Mouse (Mus musculus) kidney, postnatal 25 days (tissue): ENCODE measurements around the gene Rhot2.
A peak's percentile ranks its signal among the peaks of the same experiment; 100 is the strongest.

Source experiments
- DNase-seq, 2 experiments: peaks; one replicate each; pipeline ENCODE4 v3.0.0; 2021; ENCODE audit warnings: mixed read lengths in 2 of 2

The Rhot2 gene

DNA sequence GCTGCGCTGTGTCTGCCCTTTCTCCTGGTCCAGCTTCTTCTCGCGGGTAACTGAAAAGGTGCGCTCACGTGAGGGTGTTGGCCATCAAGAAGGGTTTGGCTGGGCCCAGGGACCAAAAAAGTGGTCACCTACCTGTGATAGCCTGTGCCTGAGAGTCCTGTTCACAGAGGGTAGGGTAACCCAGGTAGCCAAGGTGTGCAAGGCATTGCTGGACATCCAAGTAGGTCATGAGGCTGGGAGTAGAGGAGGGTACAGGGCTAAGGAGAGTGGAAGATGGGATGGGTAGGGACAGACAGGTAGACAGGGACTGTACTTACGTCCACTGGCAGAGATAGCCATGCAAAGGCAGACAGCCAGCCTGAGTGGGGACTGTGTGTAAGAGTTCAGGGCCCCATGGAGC lies 4.1 kb downstream of the Rhot2 start:
- no peak for DNase-seq

- DNase-seq = peak; percentile 71 to 85
Measured at GRCm38 (mm10) chr17:25839455-25840235, 5.0 kb downstream of the Rhot2 start.

GRCm38 (mm10) chr17:25838904-25839303 lies 5.7 kb downstream of the Rhot2 start:
- peak in 1 of 2 experiments; percentile 38 for DNase-seq

DNA sequence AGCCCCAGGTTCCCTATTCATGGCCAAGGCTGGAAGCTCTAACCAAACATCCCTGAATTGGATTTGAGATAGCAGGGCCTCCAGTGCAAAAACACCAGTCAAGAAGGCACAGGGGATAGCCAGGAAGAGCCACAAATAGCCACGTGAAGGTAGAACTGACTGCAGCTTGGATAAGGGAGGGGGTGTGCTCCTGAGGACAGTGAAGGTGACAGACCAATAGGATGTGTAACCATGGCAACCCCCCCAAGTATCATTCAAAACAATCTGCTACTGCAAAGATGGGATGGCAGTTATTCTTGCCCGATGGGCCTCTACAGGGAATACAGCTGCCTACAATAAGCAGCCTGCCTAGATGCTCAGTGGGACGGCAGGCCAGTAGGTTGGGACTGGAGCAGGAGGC lies 7.1 kb downstream of the Rhot2 start:
- no peak for DNase-seq

DNA sequence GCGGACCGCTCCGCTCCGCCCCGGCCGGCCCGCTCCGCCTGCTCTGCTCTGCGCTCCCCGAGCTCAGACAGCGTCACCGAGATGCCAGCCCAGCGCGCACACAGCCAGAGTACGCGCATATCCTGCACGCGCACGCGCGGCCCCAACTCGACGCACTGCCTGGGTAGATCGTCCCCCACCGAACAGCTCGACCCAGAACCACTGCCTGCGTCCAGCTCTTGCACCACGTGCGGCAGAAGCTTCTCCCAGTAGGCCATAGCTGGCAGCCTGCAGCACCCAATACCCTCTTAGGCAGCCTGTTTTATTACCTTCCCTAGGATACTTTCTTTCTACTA lies 7.6 kb downstream of the Rhot2 start, which contains the start of gene Rhbdl1:
Gene Rhbdl1 (minus strand): TSS at position 220 of the 335 bp plus-strand sequence.
- peak; percentile 72 to 89 for DNase-seq

DNA sequence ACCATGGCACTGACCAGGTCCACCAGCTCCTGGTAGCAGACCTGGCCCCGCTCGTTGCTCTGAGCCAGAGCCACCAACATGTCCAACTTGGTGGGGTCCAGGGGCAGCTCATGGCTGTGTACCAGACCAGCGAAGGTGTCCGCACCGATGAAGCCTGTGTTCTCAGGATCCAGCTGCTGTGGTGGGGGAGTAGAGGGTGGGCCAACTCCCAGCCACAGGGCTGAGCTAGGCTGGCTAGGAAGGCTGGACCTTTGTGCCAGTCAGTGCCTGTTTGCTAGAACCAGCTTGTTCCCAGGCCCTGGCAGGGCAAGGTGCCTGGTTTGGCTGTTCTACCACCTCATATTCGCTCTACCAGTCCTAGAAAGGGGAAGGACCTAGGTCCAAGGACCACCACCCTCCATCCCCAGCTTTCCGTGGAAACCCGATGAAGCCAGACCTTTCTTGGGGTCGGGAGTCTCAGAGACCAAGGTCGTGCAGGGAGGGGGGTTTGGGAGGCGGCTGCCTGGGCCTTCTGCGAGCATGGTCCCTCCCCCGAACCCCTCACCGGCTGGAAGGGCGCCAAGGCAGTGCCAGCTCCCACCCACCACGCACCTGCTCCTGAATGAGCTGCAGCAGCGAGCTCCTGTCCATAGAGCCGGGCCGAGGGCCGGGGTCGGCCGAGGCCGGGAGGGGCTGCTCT lies 8.1 kb downstream of the Rhot2 start:
- peak in 1 of 2 experiments; percentile 74 for DNase-seq

DNA sequence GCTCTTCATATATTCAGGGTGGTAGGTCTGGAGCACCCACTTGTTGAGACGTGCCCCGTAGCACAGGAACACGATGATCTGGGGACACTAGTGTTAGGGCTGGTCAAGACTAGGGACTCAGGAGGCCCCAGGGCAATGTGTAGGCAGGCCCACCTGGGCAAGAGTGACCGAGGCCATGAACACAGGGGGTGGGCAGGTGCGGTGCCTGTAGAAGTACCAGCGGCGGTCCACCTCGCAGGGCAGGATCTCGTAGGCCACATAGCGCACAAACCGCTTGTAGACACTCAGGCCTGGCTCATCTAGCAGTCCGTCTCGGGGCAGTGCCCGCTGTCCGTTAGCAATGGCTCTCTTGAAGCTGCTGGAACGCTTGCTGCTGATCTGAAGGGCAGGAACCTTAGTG lies 8.8 kb downstream of the Rhot2 start:
- DNase-seq = no peak

DNA sequence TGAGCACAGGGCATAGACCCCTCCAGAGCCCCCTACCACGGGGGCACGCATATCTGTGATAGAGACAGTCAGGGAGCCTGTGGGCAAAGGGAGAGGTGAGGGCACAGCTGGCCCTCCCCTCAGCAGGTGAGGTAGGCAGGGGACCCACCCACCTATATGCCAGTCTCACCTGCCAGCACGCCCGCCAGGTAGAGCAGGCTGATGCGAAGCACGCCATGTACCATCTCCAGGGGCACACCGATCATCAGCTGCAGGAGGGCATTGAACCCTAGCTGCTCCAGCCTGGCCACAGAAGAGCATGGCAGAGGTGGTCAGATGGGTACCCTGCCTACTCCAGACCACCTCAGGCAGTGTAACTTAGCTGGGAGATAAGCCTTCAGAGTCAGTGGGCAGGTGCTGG lies 9.3 kb downstream of the Rhot2 start:
- DNase-seq = no peak

DNA sequence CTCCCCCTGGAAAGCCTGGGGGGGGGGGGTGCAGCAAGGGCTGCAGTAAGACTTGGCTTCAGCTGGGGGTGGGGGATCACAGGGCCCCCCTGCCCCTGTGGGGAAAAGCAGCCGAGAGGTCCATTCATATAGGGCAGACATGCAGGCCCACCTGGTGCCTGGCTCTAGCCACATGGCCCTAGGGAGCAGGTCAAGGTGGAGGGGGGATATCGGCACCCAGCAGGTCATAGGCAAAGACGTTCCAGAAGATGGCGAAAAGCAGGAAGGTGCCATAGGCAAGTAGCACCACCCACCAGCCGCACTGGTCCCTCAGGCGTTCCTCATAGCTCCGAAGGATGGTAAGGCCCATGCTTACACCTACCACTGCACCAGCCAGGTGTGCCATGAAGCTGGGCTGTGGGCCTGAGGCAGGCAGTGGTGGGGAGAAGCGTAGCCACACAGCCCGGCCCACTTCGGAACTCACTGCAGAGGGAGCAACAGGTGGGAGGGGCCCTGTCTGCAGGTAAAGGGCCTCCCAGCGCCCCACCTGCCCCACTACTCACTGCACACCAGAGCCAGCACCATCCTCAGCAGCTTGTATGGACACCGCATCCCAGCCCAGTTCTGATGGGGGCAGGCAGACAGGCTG lies 9.9 kb downstream of the Rhot2 start:
- peak in 1 of 2 experiments; percentile 42 for DNase-seq

DNA sequence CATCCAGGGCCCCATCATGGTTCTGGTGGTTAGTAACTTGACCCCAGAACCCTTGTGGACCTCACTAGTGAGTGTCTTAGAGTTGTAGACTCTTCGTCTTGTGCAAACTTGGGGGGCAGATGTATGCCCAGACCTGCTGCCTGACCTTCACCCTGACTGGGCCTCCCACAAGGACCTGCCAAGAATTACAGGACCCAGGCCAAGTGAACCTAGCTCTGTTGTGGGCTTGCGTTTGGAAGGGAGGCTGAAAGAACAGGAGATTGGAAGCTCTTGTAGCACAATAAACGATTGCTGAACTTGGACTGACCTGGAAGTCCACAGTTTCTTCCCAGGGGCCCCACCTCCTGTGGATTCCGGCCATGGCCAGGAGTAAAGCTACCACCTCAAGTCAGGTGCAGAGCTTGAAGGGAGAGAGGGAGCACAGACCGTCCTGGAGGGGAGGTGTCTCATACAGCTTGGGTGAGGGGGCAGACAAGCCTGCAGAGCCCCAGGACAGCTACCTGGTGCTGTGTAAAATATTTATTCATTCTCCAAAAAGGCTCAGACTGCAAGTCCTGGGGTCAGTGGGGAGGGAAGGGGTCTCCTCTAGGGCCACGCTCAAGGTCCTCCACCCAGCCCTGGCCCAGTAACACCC lies 10.6 kb downstream of the Rhot2 start:
- DNase-seq = peak; percentile 65 to 87

DNA sequence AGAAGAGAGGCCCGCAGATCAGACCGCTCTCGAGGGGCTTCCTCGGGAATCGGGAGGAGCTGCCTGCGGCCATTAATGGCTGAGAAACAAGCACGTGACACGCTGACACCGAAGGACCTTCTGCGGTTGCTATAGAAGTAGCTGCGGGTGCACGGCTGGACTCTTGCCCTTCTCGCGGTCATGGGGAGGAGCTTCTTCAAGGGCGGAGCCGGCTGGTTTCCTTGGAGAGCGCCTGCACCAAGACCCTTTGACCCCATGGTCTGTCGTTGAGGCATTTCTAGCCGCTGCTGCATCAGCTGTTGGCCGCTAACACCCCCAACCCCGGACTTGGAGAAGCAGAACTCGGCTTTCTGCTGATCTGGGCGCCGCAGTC lies 11.4 kb downstream of the Rhot2 start, which contains the start of gene Stub1:
Gene Stub1 (minus strand): TSS at position 114 of the 373 bp plus-strand sequence.
- DNase-seq = peak; percentile 96 to 98

GRCm38 (mm10) chr17:25832436-25833290 lies 12.0 kb downstream of the Rhot2 start:
- DNase-seq = peak; percentile 100

- DNase-seq = peak; percentile 59 to 72
Measured at GRCm38 (mm10) chr17:25831451-25832281, 13.0 kb downstream of the Rhot2 start.

GRCm38 (mm10) chr17:25830806-25831431 lies 13.7 kb downstream of the Rhot2 start:
- peak in 1 of 2 experiments; percentile 57 for DNase-seq

DNA sequence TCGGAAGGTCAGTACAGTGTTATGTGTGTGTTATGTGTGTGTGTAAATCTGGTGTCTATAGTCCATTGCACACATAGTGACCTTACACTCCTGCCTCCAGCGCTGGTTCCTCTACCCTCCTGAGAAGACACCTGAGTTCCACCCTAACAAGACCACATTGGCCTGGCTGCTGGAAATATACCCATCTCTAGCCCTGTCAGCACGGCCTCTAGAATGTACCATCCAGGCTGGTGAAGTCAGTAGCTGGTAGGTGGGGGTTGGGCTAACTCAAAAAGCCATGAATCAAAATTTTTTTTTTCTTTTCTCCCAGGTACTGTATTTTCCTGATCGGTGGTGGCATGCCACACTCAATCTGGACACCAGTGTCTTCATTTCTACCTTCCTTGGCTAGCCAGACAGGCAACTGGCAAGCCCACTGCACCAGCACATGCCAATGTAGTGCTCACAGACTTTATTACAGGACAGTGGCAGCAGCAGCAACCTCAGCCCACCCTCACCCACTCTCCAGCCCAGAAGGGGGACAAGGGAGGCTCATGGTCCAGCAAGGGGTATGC lies 14.4 kb downstream of the Rhot2 start:
- peak in 1 of 2 experiments; percentile 38 for DNase-seq

GRCm38 (mm10) chr17:25829558-25830017 lies 15.1 kb downstream of the Rhot2 start:
- DNase-seq = peak in 1 of 2 experiments; percentile 52

DNA sequence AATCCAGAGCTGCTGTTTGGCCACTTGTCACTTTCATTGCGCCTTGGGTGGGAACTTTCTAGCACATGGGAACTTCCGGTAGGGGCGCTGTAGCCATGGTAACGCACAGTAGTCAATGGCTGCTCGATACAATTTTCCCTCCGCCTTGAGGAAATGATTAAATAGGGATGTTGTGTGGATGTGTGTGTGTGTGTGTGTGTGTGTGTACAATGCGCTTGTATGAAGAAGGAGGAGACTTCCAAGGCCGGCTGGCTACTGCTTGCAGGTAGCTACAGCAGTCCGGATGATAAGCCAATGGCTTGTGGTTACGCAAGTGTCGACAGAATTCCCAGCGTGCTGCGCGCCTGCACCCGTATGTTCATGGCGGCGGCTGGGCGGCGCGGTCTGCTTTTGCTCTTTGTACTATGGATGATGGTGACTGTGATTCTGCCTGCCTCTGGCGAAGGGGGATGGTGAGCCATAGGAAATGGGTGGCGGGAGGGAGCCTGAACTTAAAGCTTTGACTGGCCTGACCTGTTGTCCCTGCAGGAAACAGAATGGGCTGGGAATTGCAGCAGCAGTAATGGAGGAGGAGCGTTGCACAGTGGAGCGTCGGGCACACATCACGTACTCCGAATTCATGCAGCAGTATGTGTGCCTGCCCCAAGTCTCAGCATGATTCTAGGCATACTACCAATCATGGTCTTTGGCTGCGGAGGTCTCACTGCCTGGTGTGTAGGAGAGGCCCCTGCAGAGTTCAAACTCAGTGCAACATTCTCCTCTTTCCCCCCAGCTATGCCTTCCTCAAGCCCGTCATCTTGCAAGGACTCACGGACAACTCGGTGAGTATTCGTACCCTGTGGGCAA lies 15.7 kb downstream of the Rhot2 start, which contains the start of gene Jmjd8:
Gene Jmjd8 (plus strand): TSS at position 156 of the 846 bp plus-strand sequence.
- peak; percentile 87 to 92 for DNase-seq

DNA sequence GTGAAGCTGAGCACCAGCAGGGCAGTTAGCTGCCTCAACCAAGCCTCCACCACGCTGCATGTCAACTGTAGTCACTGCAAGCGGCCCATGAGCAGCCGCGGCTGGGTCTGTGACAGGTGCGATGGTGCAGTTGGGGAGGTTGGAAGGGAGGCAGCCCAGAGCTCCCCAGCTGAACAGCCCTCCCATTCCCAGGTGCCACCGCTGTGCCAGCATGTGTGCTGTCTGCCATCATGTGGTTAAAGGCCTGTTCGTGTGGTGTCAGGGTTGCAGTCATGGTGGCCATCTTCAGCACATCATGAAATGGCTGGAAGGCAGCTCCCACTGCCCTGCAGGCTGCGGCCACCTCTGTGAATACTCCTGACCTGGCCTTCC lies 16.4 kb downstream of the Rhot2 start:
- peak in 1 of 2 experiments; percentile 53 for DNase-seq

GRCm38 (mm10) chr17:25827546-25828222 lies 17.0 kb downstream of the Rhot2 start:
- peak in 1 of 2 experiments; percentile 43 for DNase-seq
